Mouse (Mus musculus) hindbrain, embryonic 13.5 days (tissue): Measurements from ENCODE around the gene Tpbgl. TPM values are rescaled to one million over a fixed set of nuclear protein-coding genes. Genes with fewer than 3 reads are reported as not detected.

Experiments used
- ATAC-seq: fragments of 200-750 bp; cut with Nextera tagmentation; 2 replicates; pipeline ENCODE4 v1.8.0; 2017; ENCODE audit warnings: moderate TSS enrichment; ENCODE audit not compliant: low FRiP score
- H3K27ac ChIP-seq: fragments of 300-500 bp; sonication (generic); 2 replicates; pipeline ENCODE4 v1.5.1; 2015; ENCODE audit warnings: inconsistent platforms, mild to moderate bottlenecking, moderate library complexity
- H3K27me3 ChIP-seq: fragments of 300-500 bp; sonication (generic); 2 replicates; pipeline ENCODE4 v1.6.1; 2015; ENCODE audit warnings: mild to moderate bottlenecking, inconsistent platforms
- H3K36me3 ChIP-seq: fragments of 300-500 bp; sonication (generic); 2 replicates; pipeline ENCODE4 v1.6.1; 2015; ENCODE audit warnings: mild to moderate bottlenecking, inconsistent platforms
- H3K4me1 ChIP-seq: fragments of 300-500 bp; sonication (generic); replicated peaks from 2 replicates; pipeline ENCODE4 v1.6.1; 2015; ENCODE audit warnings: inconsistent platforms
- H3K4me2 ChIP-seq: fragments of 300-500 bp; sonication (generic); 2 replicates; pipeline ENCODE4 v1.6.1; 2015; ENCODE audit warnings: inconsistent platforms, mild to moderate bottlenecking, moderate library complexity
- H3K4me3 ChIP-seq: fragments of 300-500 bp; sonication (generic); 2 replicates; pipeline ENCODE4 v1.5.1; 2015; ENCODE audit warnings: mild to moderate bottlenecking, inconsistent platforms
- H3K9ac ChIP-seq: fragments of 300-500 bp; sonication (generic); 2 replicates; pipeline ENCODE4 v1.6.1; 2015; ENCODE audit warnings: mild to moderate bottlenecking, inconsistent platforms
- H3K9me3 ChIP-seq: fragments of 300-500 bp; sonication (generic); 2 replicates; pipeline ENCODE4 v1.6.1; 2016; ENCODE audit warnings: inconsistent platforms
- WGBS: fragments of 180-500 bp; shearing (Covaris S2); methylation state at CpG from one replicate; pipeline ENCODE4 v1.1.7; 2015; 5-methylcytosine and 5-hydroxymethylcytosine counted together
- polyA plus RNA-seq: library from polyadenylated mRNA; unstranded; fragments of >200 nt; fragmentation: Nextera tagmentation; extraction: Ambion mirVana; gene quantifications from 2 replicates; pipeline ENCODE4 v1.2.1, GENCODE M21; 2015

Tpbgl gene
- polyA plus RNA-seq, 1 experiment from 2014 or later, result 1.4 TPM

DNA sequence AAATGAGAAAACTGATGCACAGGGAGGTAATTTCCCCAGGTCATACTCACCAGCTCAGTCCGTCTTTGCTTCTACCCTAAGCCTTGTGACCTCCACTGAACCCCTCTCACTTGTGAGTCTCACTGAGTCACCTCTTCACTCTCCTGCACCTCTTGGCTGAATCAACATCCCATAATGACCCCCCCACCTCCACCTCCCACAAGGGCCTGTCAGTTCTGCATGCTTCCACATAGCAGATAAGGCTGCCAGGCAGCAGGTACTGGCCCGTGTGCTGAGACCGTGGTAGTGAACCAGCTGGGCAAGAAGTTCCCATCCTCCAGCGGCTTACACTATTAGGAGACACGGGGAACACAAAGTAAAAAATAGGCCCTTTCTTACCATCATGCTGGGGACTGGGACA lies 36.3 kb downstream of the Tpbgl start:
- ATAC-seq, result no peak
- Histone ChIP-seq H3K27ac (no peak overlapping the region), H3K4me3 (no peak overlapping the region), H3K4me1 (peaks cover 31% of the 10 kb centered on the region), H3K4me2 (no peak overlapping the region), H3K27me3 (no peaks in the 10 kb centered on the region), H3K9me3 (no peaks in the 10 kb centered on the region), H3K9ac (no peak overlapping the region), H3K36me3 (peaks cover 88% of the 10 kb centered on the region)
- 32% methylated on average over 5 of the region's 5 CpGs for whole genome bisulfite sequencing

DNA sequence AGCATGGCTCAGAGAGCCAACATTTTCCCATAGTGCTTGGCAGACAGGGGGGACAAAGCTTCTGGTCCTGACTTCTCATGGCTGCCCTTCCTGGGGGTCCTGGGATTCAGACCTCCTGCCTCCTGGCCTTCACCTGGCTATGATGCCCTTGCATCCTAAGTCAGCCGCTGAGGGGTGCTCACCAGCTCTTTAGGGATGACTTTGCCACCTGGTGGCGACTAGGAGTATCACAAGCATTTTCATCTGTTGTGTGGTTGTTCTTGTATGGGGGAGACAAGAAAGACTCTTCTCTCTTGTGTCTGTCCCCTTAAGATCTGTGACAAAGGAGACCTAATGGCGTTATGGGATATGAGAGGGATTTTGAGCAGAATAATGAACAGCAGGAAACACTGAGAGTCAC lies 36.8 kb downstream of the Tpbgl start:
- Histone ChIP-seq H3K4me3 (no peak overlapping the region), H3K36me3 (peaks cover 88% of the 10 kb centered on the region), H3K27me3 (no peaks in the 10 kb centered on the region), H3K4me1 (peaks cover 31% of the 10 kb centered on the region), H3K9ac (no peak overlapping the region), H3K4me2 (no peak overlapping the region), H3K27ac (no peak overlapping the region), H3K9me3 (no peaks in the 10 kb centered on the region)
- WGBS, result 7% methylated on average over 3 of the region's 3 CpGs
- 0 out of 2 replicates have a peak, but pooled peaks have one; percentile 19 for ATAC-seq

DNA sequence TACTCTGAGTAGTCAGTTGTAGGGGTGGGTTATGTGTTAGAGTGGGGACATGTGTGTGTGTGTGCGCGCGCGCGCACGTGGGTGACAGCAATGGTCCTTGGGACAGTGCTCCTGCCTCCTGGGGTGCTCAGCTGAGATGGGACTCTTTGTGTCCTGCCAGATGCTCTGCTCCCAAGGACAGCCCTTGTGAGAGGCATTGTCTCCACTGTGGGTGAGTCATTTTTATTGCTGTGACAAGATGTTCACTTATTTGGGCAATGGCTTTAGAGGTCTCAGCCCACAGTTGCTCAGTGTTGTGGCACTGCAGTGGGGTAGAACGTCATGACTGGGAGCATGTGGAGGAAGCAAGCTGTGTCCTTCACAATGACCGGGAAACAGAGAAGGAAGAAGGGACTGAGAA lies 40.9 kb downstream of the Tpbgl start:
- H3K4me2 ChIP-seq, result no peak overlapping the region
- H3K27me3 ChIP-seq, result no peaks in the 10 kb centered on the region
- peaks cover 62% of the 10 kb centered on the region for H3K36me3 ChIP-seq
- peaks cover 54% of the 10 kb centered on the region for H3K4me1 ChIP-seq
- ATAC-seq, result no peak
- H3K9ac ChIP-seq, result no peak overlapping the region
- H3K9me3 ChIP-seq, result no peaks in the 10 kb centered on the region
- H3K27ac ChIP-seq, result peak overlapping the region; percentile 55; the same call in 1 of the 2 replicates
- no peak overlapping the region for H3K4me3 ChIP-seq
- WGBS, result 91% methylated on average over 8 of the region's 8 CpGs

DNA sequence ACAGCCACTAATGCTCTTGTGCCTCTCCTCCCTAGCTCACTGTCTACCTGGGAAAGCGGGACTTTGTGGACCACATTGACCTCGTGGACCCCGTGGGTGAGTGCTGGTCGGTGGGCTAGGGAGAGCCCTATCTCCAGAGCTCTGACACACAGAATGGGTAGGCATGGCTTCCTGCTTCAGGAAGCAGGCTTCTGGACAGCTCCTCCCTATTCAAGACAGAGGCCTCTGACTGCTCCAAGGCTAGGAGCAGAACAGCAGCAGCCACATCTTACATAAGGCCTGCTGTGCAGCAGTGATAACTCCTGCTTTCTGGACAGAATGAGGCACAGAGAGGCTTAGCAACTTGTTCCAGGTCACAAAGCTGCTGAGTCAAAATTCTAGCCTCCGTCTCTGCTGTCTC lies 43.3 kb downstream of the Tpbgl start:
- Histone ChIP-seq H3K27me3 (no peaks in the 10 kb centered on the region), H3K36me3 (peaks cover 44% of the 10 kb centered on the region), H3K4me2 (no peak overlapping the region), H3K9ac (no peak overlapping the region), H3K27ac (no peak overlapping the region), H3K4me3 (no peak overlapping the region), H3K9me3 (no peaks in the 10 kb centered on the region), H3K4me1 (peaks cover 61% of the 10 kb centered on the region)
- no peak for ATAC-seq
- WGBS, result 83% methylated on average over 5 of the region's 5 CpGs

DNA sequence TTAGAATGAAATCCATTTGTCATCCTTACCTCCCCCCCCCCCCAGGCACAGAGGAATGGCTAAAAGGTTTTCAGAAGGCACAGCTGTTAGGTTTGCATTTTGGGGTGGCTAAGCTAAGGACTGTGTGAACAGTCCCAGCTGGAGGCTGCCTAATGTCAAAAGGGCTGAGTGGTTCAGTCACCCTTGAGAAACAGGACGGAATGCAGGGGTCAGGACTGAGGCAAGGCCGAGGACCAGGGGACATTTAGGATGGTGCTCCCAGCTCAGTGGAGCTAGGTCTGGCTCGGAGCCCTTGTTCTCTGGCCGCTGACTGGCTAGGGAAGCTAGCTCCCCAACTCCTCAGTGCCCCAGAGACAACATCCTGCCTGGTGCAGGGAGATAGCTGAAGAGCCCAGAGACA lies 44.0 kb downstream of the Tpbgl start:
- Histone ChIP-seq H3K27me3 (no peaks in the 10 kb centered on the region), H3K9ac (no peak overlapping the region), H3K4me2 (no peak overlapping the region), H3K9me3 (no peaks in the 10 kb centered on the region), H3K4me1 (peaks cover 61% of the 10 kb centered on the region), H3K27ac (peak overlapping the region; percentile 14; the same call in 1 of the 2 replicates), H3K36me3 (peaks cover 36% of the 10 kb centered on the region), H3K4me3 (no peak overlapping the region)
- ATAC-seq, result no peak
- WGBS, result 15% methylated on average over 4 of the region's 4 CpGs

DNA sequence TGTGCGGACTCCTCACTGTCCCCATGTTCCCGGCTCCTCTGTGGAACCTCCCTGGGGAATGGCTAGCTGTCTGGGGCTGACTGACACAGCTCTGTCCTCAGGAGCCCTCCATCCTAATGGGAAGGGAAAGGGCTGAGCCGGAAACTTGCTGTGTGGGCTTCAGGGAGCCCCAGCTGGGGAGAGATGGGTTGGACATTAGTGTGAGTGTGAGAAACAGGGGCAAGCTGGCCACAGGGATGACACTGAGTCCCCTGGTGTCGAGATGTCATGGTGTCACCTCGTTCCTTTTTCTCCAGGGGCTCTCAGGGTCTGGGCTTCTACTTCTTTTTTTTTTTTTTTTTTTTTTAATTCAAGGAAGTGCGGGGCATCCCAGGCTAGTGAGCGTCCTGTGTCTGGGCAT lies 44.6 kb downstream of the Tpbgl start:
- 35% methylated on average over 7 of the region's 7 CpGs for WGBS
- H3K4me2 ChIP-seq, result no peak overlapping the region
- H3K9me3 ChIP-seq, result no peaks in the 10 kb centered on the region
- H3K4me1 ChIP-seq, result peaks cover 56% of the 10 kb centered on the region
- no peak overlapping the region for H3K9ac ChIP-seq
- H3K4me3 ChIP-seq, result no peak overlapping the region
- H3K27ac ChIP-seq, result peak overlapping the region; percentile 14; the same call in 1 of the 2 replicates
- ATAC-seq, result no peak
- H3K36me3 ChIP-seq, result peaks cover 31% of the 10 kb centered on the region
- H3K27me3 ChIP-seq, result no peaks in the 10 kb centered on the region

DNA sequence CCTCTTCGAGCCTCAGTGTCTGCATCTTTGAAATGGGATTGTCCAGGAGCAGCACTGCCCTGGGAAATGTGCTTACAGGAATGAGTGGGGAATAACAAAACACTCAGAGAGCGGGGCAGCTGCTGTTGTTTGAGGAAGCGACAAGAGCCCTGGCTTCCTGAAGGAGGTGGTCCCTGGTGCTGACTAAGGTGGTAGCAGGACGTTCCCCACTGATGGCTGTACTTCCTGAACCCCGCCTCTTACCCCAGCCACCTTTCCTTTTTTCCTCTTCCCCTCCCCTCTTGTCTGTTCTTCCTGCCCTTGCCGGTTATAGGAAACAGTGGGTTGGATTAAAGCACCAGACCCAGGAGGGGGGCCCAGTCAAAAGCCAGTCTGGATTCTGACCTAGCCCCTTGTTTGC lies 46.7 kb downstream of the Tpbgl start:
- WGBS, result 36% methylated on average over 6 of the region's 6 CpGs
- Histone ChIP-seq H3K27me3 (no peaks in the 10 kb centered on the region), H3K9ac (peak overlapping the region; percentile 66; the same call in 1 of the 2 replicates), H3K36me3 (peaks cover 17% of the 10 kb centered on the region), H3K9me3 (no peaks in the 10 kb centered on the region), H3K4me1 (peaks cover 40% of the 10 kb centered on the region), H3K4me3 (peak overlapping the region; percentile 5; the same call in 1 of the 2 replicates), H3K4me2 (peak overlapping the region; percentile 43), H3K27ac (peak overlapping the region; percentile 77; the same call in 1 of the 2 replicates)
- ATAC-seq, result no peak

DNA sequence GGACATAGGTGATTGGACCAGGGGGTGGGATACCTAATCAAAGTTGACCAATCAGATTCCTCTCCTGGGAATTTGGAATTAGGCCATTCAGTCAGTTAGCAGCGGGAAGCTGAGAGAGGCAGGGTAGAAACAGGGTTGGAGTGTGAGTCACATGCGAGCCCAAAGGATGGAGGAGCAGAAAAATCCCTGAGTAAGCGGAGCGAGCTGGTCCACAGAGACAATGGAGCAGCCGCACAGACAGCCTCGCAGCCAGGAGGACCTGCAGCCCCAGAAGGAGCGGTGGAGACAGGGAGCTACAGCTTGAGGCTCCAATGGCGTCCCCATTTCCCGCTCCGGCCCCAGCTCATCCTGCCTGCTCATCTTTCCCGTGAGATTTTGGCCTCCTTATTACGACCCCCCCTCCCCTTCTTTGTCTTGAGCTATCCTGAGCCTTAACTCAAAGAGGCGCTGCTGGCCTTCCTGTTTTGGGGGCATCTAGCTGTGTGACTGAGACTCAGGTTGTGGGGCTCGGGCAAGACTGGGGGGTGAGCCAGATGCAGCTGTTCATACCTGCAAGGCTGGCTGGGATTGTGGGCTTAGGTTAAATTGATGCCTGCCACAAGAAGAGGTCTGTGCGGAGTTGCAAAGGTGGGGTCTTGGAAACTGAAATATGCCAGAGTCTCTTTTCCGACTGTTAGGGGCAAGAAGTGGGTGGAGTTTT lies 47.3 kb downstream of the Tpbgl start:
- H3K4me2 ChIP-seq, result peak overlapping the region; percentile 43
- no peaks in the 10 kb centered on the region for H3K27me3 ChIP-seq
- H3K9ac ChIP-seq, result peak overlapping the region; percentile 66
- peak overlapping the region; percentile 5; the same call in 1 of the 2 replicates for H3K4me3 ChIP-seq
- H3K36me3 ChIP-seq, result peaks cover 13% of the 10 kb centered on the region
- H3K9me3 ChIP-seq, result no peaks in the 10 kb centered on the region
- 10% methylated on average over 16 of the region's 16 CpGs for WGBS
- peak overlapping the region; percentile 77 for H3K27ac ChIP-seq
- 0 out of 2 replicates have a peak, but pooled peaks have one; percentile 14 for ATAC-seq
- H3K4me1 ChIP-seq, result peaks cover 40% of the 10 kb centered on the region

DNA sequence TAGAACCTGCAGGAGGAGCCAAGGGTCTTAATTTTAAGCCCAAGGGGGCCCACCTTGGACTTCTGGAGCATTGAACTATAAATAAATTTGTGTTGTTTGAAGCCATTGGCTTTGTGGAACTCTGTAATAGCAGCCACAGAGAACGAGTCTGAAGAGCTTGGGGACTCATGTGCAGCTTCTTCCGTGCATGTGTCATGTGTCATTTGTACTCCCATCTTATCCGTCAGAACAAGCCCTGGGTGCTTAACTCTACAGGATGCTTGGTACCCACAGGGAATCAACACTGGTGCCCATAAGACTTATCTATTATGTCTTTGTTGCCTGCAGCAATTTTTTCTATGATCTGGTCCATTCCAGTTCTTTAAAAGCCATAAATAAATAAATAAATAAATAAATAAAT lies 48.7 kb downstream of the Tpbgl start:
- no peak for ATAC-seq
- H3K9me3 ChIP-seq, result no peaks in the 10 kb centered on the region
- 75% methylated on average over 3 of the region's 3 CpGs for WGBS
- H3K4me2 ChIP-seq, result no peak overlapping the region
- no peaks in the 10 kb centered on the region for H3K27me3 ChIP-seq
- no peak overlapping the region for H3K27ac ChIP-seq
- peaks cover 8% of the 10 kb centered on the region; the same call in 1 of the 2 replicates for H3K36me3 ChIP-seq
- no peak overlapping the region for H3K4me3 ChIP-seq
- H3K4me1 ChIP-seq, result peaks cover 42% of the 10 kb centered on the region
- H3K9ac ChIP-seq, result no peak overlapping the region

Other genes with a start within 250 kb of the Tpbgl start
- gene Gdpd5, start 245.7 kb downstream of the Tpbgl start, polyA plus RNA-seq, result 53.2 and 55.3 TPM in 2 replicates
- gene Klhl35, start 161.1 kb downstream of the Tpbgl start, polyA plus RNA-seq, result 7.4 and 12.2 TPM in 2 replicates
- 523 and 532 TPM in 2 replicates for gene Rps3, start 143.4 kb downstream of the Tpbgl start, polyA plus RNA-seq
- 15.6 and 15.9 TPM in 2 replicates for gene Arrb1, start 91.6 kb downstream of the Tpbgl start, polyA plus RNA-seq
- gene Slco2b1, start 84.2 kb upstream of the Tpbgl start, polyA plus RNA-seq, result 5.8 TPM in 2 replicates
- not detected in 2 replicates for gene Olfr520, start 103.2 kb upstream of the Tpbgl start, polyA plus RNA-seq
- gene Olfr521, start 136.4 kb upstream of the Tpbgl start, polyA plus RNA-seq, result not detected in 2 replicates
- 2.2 TPM in 2 replicates for gene Neu3, start 201.3 kb upstream of the Tpbgl start, polyA plus RNA-seq
- gene Xrra1, start 232.0 kb upstream of the Tpbgl start, polyA plus RNA-seq, result 0.51 and 0.72 TPM in 2 replicates
- gene Spcs2, start 236.4 kb upstream of the Tpbgl start, polyA plus RNA-seq, result 331 and 344 TPM in 2 replicates